Mouse (Mus musculus) inflammation-experienced regulatory T-cells (primary cell): ENCODE results near the gene Nup155. TPM values are rescaled to one million over a fixed set of nuclear protein-coding genes. Genes with fewer than 3 reads are reported as not detected.

ENCODE experiments used
- polyA plus RNA-seq, 2 experiments: library from polyadenylated mRNA; unstranded; fragments of 100-300 nt; shearing (Covaris generic); gene quantifications; one replicate each; pipeline ENCODE4 v1.2.1; 2017

The Nup155 gene
- polyA plus RNA-seq: 10 to 100 TPM in 1 of 2 experiments, 1 to 10 TPM in 1; 9.1 to 20.9 TPM

GRCm38 (mm10) chr15:8108966-8109743, at the start of gene Nup155:
Gene Nup155, plus strand, starts transcription at chr15:8109273.

DNA sequence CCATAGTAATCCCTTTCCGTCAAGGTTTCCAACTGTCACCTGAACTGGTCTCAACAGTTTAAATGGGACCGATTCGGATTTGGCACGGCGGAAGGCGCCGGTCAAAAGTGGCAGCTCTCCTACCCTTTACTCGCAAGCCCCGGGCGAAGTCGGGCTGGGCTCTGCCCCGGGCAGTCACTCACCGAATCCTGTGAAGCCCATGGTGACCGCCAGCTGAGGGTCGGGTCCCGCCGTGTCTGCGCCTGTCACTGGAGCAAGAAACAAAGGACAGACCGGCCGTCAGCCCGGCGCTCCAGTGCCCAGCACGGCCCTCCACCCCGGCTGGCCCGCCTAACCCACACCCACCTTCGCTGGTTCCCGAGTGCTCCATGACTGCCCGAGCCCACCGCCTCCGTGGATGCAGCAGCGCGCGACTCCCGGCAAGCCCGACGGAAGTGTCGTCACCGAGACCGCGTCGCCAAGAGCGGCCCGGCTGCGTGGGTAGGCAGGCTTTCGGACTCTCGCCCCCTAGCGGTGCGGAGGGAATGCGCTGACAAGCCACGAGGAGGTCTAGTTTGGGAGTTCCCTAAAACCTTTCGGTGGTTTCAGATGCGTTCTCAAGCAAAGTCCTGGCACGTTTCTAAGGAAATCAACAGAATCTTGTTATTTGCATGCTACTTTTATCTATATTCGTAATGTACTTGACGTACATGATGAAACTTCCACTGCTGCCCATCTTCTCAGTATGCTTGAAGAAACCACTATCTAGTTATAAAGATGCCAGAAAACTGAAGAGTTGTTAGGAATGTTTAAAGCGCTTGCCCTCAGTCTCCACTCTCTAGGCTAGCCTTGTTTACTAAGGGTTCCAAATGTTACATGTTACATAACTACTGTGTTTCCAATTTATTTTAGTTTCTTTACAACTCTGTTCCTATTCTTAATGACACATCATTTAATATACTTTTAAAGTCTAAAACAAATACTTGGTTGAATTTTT, 10.0 kb upstream of the Nup155 start, which contains the start of gene Wdr70:
Gene Wdr70, minus strand, starts transcription at position 436 of the 976 bp plus-strand sequence.

DNA sequence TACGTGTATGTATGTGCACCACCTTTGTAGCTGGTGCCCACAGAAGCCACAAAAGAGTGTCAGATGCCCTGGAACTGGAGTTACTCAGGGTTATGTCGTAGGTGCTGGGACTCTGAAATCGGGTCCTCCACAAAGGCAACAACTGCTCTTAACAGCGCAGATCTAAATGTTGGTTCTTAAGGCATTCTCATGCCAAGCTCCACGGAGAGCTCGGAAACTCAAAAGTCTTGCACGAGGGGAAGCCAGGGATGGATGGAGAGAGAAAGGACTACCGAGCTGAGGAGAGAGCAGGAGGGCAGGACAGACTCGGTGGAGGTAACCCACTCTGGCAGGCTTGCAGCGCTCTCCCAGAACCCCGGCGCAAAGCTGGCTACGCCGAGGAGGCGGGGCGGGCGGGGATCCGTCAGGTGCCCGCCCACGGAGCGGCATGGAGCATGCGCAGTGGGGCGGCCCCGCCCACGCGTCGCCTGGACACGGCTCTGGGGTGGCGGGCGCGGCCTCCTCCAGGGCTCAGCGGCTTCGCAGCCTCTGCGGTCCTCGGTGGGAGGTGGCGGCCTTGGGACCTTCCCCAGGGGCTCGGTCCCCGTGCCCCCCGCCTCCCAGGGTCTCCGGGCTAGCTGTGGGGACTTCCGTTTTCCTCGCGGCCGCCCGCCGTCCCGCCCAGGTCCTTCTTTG, 59.7 kb downstream of the Nup155 start, which contains the start of gene Cplane1:
Gene Cplane1, plus strand, starts transcription at position 516 of the 675 bp plus-strand sequence.

Other genes with a start within 250 kb of the Nup155 start
- gene Wdr70, start 10.1 kb upstream of the Nup155 start, polyA plus RNA-seq: 10 to 100 TPM; 30.1 to 35.9 TPM
- gene Cplane1, start 59.8 kb downstream of the Nup155 start, polyA plus RNA-seq: 10 to 100 TPM in 1 of 2 experiments, 1 to 10 TPM in 1; 8.6 to 14.7 TPM